Mouse (Mus musculus) myocyte (in vitro differentiated cells): ENCODE results near the gene Gpx1.

ENCODE experiments used
- E2F4 ChIP-seq: IDR thresholded peaks from one replicate; pipeline ENCODE4 v1.6.1; 2011; ENCODE audit warnings: mild to moderate bottlenecking, control low read depth, moderate library complexity; ENCODE audit not compliant: insufficient read depth
- MYOG ChIP-seq, 3 experiments: IDR thresholded peaks; one replicate each; pipeline ENCODE4 v1.6.1; 2011; ENCODE audit warnings: control low read depth in 2 of 3, low read depth in 2 of 3, mild to moderate bottlenecking in 2 of 3; ENCODE audit not compliant: insufficient read length in 2 of 3, control insufficient read depth in 1 of 3, insufficient read depth in 1 of 3
- POLR2A ChIP-seq: IDR thresholded peaks from one replicate; pipeline ENCODE4 v1.6.1; 2011; ENCODE audit warnings: low read depth, mild to moderate bottlenecking, control low read depth, moderate library complexity; ENCODE audit not compliant: insufficient read length

- TF ChIP-seq E2F4 (no peak), POLR2A (peak; percentile 87), MYOG (IDR thresholded peaks at IDR 0.05; ENCODE audit: control insufficient read depth in 1 of 3, insufficient read depth in 1 of 3, insufficient read length in 2 of 3, low read depth in 2 of 3) (peak in 1 of 3 experiments; percentile 26)
Measured at GRCm38 (mm10) chr9:108347540-108348289, 9.0 kb downstream of the Gpx1 start, which contains the start of gene Usp4.
